Comparison of ENCODE assay signal across 23 mouse cellular contexts in genomic region chr4:62935589-62936218, GRCm38 (mm10). TPM values are rescaled to one million over a fixed set of nuclear protein-coding genes. Genes with fewer than 3 reads are reported as not detected.
DNase-seq lines count a peak whose midpoint lies in the region; ATAC-seq lines count a peak whose summit lies in the region.
"Had no signal": no experiment of that assay in that cellular context is flagged by ENCODE, and none has a peak within 500 bp of the region (broad histone marks: within the 10 kb centered on the region; RNA-seq: fewer than 3 reads in every experiment).

No protein-coding gene starts in this region.

- no peak overlapping the region for H3K4me2 ChIP-seq in embryonic facial prominence, embryonic 14.5 days (ENCODE audit: low read depth, low read length)
- H3K4me2 ChIP-seq in limb, embryonic 13.5 days (replicated peaks): 0 out of 2 replicates have a peak overlapping the region, but pooled peaks have one; percentile 9
- no peak overlapping the region for H3K4me2 ChIP-seq in lung, embryonic 16.5 days (ENCODE audit: low read depth, low read length)
- H3K4me2 ChIP-seq: embryonic facial prominence, embryonic 15.5 days; heart, embryonic 11.5 days; hindbrain, embryonic 12.5 days; hindbrain, embryonic 15.5 days had no signal

- no peak overlapping the region for H3K4me3 ChIP-seq in embryonic facial prominence, embryonic 14.5 days (ENCODE audit: low read depth, low read length)
- H3K4me3 ChIP-seq in embryonic facial prominence, embryonic 10.5 days: no peak overlapping the region
- H3K4me3 ChIP-seq in limb, embryonic 13.5 days: no peak overlapping the region
- no peak overlapping the region for H3K4me3 ChIP-seq in limb, embryonic 10.5 days
- H3K4me3 ChIP-seq in lung, embryonic 16.5 days (ENCODE audit: low read length): no peak overlapping the region
- H3K4me3 ChIP-seq: embryonic facial prominence, embryonic 15.5 days; gastrocnemius, adult 2 months; hindbrain, embryonic 12.5 days; hindbrain, embryonic 15.5 days had no signal

- no peak overlapping the region for H3K9ac ChIP-seq in embryonic facial prominence, embryonic 14.5 days (ENCODE audit: low read depth, low read length)
- no peak overlapping the region for H3K9ac ChIP-seq in limb, embryonic 13.5 days
- no peak overlapping the region for H3K9ac ChIP-seq in lung, embryonic 16.5 days (ENCODE audit: low read length)
- H3K9ac ChIP-seq: embryonic facial prominence, embryonic 15.5 days; forebrain, postnatal 0 days; hindbrain, embryonic 12.5 days; hindbrain, embryonic 15.5 days had no signal

- peaks cover 6% of the 10 kb centered on the region; the same call in 1 of the 2 replicates for H3K9me3 ChIP-seq in embryonic facial prominence, embryonic 14.5 days (ENCODE audit: control insufficient read depth, low read length)
- H3K9me3 ChIP-seq in embryonic facial prominence, embryonic 10.5 days: no peaks in the 10 kb centered on the region
- H3K9me3 ChIP-seq in limb, embryonic 13.5 days: peaks cover 4% of the 10 kb centered on the region; the same call in 1 of the 2 replicates
- no peaks in the 10 kb centered on the region for H3K9me3 ChIP-seq in limb, embryonic 10.5 days (replicated peaks)
- peaks cover 2% of the 10 kb centered on the region; the same call in 1 of the 2 replicates for H3K9me3 ChIP-seq in lung, embryonic 16.5 days (ENCODE audit: control insufficient read depth, low read length)
- H3K9me3 ChIP-seq: embryonic facial prominence, embryonic 15.5 days; hindbrain, embryonic 12.5 days; hindbrain, embryonic 15.5 days had no signal

- DNase-seq in embryonic facial prominence, embryonic 14.5 days (ENCODE audit: low spot score): peak; percentile 27
- DNase-seq in embryonic facial prominence, embryonic 10.5 days (ENCODE audit: low spot score): no peak
- no peak for DNase-seq in limb, embryonic 10.5 days (ENCODE audit: low spot score)
- no peak for DNase-seq in lung, postnatal 4 days
- DNase-seq: adrenal gland, adult 8-10 months; adrenal gland, postnatal 25 days; cerebellum, adult 11-12 months; cerebellum, adult 8-10 months; cerebellum, postnatal 10 days; cerebellum, postnatal 36 days; embryo, embryonic 11 days; forebrain, postnatal 0 days; gastrocnemius, adult 2 months; gastrocnemius, postnatal 14 days; heart, adult 11 months had no signal

- no peaks in the 10 kb centered on the region for H3K27me3 ChIP-seq in embryonic facial prominence, embryonic 14.5 days (replicated peaks; ENCODE audit: control insufficient read depth, insufficient read depth, low read length)
- H3K27me3 ChIP-seq in embryonic facial prominence, embryonic 10.5 days (replicated peaks; ENCODE audit: low read depth, poor library complexity, severe bottlenecking): no peaks in the 10 kb centered on the region
- H3K27me3 ChIP-seq in limb, embryonic 13.5 days: no peaks in the 10 kb centered on the region
- H3K27me3 ChIP-seq in limb, embryonic 10.5 days (ENCODE audit: low read depth, poor library complexity, severe bottlenecking): no peaks in the 10 kb centered on the region
- no peaks in the 10 kb centered on the region for H3K27me3 ChIP-seq in lung, embryonic 16.5 days (ENCODE audit: control insufficient read depth, insufficient read depth, low read depth, low read length)
- H3K27me3 ChIP-seq: embryonic facial prominence, embryonic 15.5 days; hindbrain, embryonic 12.5 days; hindbrain, embryonic 15.5 days had no signal

- ATAC-seq in embryonic facial prominence, embryonic 14.5 days (ENCODE audit: low read depth): no peak
- ATAC-seq in limb, embryonic 13.5 days (ENCODE audit: low FRiP score, low read depth): no peak
- ATAC-seq in lung, embryonic 16.5 days (ENCODE audit: low read depth): peak; percentile 68
- ATAC-seq: activated CD4-positive, CD25-positive, alpha-beta regulatory T cell, adult 4 months; forebrain, embryonic 14.5 days; forebrain, postnatal 0 days had no signal

- peaks cover 4% of the 10 kb centered on the region; the same call in 1 of the 2 replicates for H3K4me1 ChIP-seq in embryonic facial prominence, embryonic 14.5 days (ENCODE audit: control insufficient read depth, insufficient read depth, low read length)
- no peaks in the 10 kb centered on the region for H3K4me1 ChIP-seq in embryonic facial prominence, embryonic 10.5 days
- H3K4me1 ChIP-seq in limb, embryonic 13.5 days: peaks cover 6% of the 10 kb centered on the region
- no peaks in the 10 kb centered on the region for H3K4me1 ChIP-seq in limb, embryonic 10.5 days
- H3K4me1 ChIP-seq in lung, embryonic 16.5 days (replicated peaks; ENCODE audit: control insufficient read depth, insufficient read depth, low read length): peaks cover 4% of the 10 kb centered on the region; the same call in 1 of the 2 replicates
- H3K4me1 ChIP-seq: hindbrain, embryonic 12.5 days; hindbrain, embryonic 15.5 days had no signal

- 41% methylated on average over 11 of the region's 11 CpGs for WGBS in embryonic facial prominence, embryonic 14.5 days
- 79% methylated on average over 11 of the region's 11 CpGs for WGBS in embryonic facial prominence, embryonic 10.5 days
- 46% methylated on average over 11 of the region's 11 CpGs for whole genome bisulfite sequencing in limb, embryonic 13.5 days
- WGBS in limb, embryonic 10.5 days: 86% methylated on average over 11 of the region's 11 CpGs
- WGBS in lung, embryonic 16.5 days: 58% methylated on average over 11 of the region's 11 CpGs

- no peak overlapping the region for H3K27ac ChIP-seq in embryonic facial prominence, embryonic 14.5 days (replicated peaks; ENCODE audit: low read depth, low read length)
- H3K27ac ChIP-seq in embryonic facial prominence, embryonic 10.5 days (replicated peaks): no peak overlapping the region
- no peak overlapping the region for H3K27ac ChIP-seq in limb, embryonic 13.5 days
- no peak overlapping the region for H3K27ac ChIP-seq in limb, embryonic 10.5 days
- H3K27ac ChIP-seq in lung, embryonic 16.5 days (ENCODE audit: low read length): peak overlapping the region; percentile 59
- H3K27ac ChIP-seq: embryonic facial prominence, embryonic 15.5 days; gastrocnemius, adult 2 months; hindbrain, embryonic 12.5 days; hindbrain, embryonic 15.5 days had no signal

- no peaks in the 10 kb centered on the region for H3K36me3 ChIP-seq in embryonic facial prominence, embryonic 14.5 days (ENCODE audit: control insufficient read depth, insufficient read depth, low read length)
- H3K36me3 ChIP-seq in embryonic facial prominence, embryonic 10.5 days (replicated peaks): no peaks in the 10 kb centered on the region
- H3K36me3 ChIP-seq in limb, embryonic 13.5 days: no peaks in the 10 kb centered on the region
- H3K36me3 ChIP-seq in limb, embryonic 10.5 days: no peaks in the 10 kb centered on the region
- no peaks in the 10 kb centered on the region for H3K36me3 ChIP-seq in lung, embryonic 16.5 days (ENCODE audit: control insufficient read depth, insufficient read depth, low read length)
- H3K36me3 ChIP-seq: embryonic facial prominence, embryonic 15.5 days; hindbrain, embryonic 12.5 days; hindbrain, embryonic 15.5 days had no signal

RNA-seq across cellular contexts. Expression of gene Zfp618, which starts 29.7 kb away (rescaled TPM):
- 17.6 and 22.7 TPM in 2 replicates for polyA plus RNA-seq in embryonic facial prominence, embryonic 14.5 days (2014; fragmentation: Nextera tagmentation; extraction: Ambion mirVana)
- 23.0 and 26.9 TPM in 2 replicates for polyA plus RNA-seq in embryonic facial prominence, embryonic 10.5 days (2016; fragmentation: Nextera tagmentation; extraction: Ambion mirVana)
- polyA plus RNA-seq in limb, embryonic 13.5 days (2015; fragmentation: Nextera tagmentation; extraction: Ambion mirVana): 39.2 and 44.0 TPM in 2 replicates
- 23.7 and 35.7 TPM in 2 replicates for polyA plus RNA-seq in limb, embryonic 10.5 days (2016; fragmentation: Nextera tagmentation; extraction: Ambion mirVana)
- polyA plus RNA-seq in lung, embryonic 16.5 days (2015; fragmentation: Nextera tagmentation; extraction: Ambion mirVana): 26.7 TPM in 2 replicates
